Mouse (Mus musculus) brown adipose tissue, adult 24 weeks (tissue): ENCODE measurements around the gene Klk13. TPM values are rescaled to one million over a fixed set of nuclear protein-coding genes. Genes with fewer than 3 reads are reported as not detected.
"Not testable (repeated sequence)": the region's sequence is repeated elsewhere in the genome, so short reads cannot be mapped to it uniquely, and the experiment has no call there.

Source experiments
- H3K27ac ChIP-seq: fragments of 200-500 bp; replicated peaks from 2 replicates; pipeline ENCODE4 v1.5.1; 2012; ENCODE audit warnings: low read depth, mild to moderate bottlenecking, low read length
- H3K4me1 ChIP-seq: fragments of 200-500 bp; 2 replicates; pipeline ENCODE4 v1.6.1; 2012; ENCODE audit warnings: low read length, mixed read lengths; ENCODE audit not compliant: control insufficient read depth, insufficient read depth, insufficient read length
- H3K4me3 ChIP-seq: fragments of 200-500 bp; 2 replicates; pipeline ENCODE4 v1.5.1; 2012; ENCODE audit warnings: low read depth, mild to moderate bottlenecking, low read length, moderate library complexity; ENCODE audit not compliant: insufficient read depth
- polyA plus RNA-seq: library from polyadenylated mRNA; stranded (reverse); fragments of >200 nt; gene quantifications from 2 replicates; pipeline ENCODE4 v1.2.4, GENCODE M21; 2012; ENCODE audit not compliant: missing spikeins, insufficient read depth, insufficient read length

Klk13 gene
- not detected in 2 replicates for polyA plus RNA-seq

- Histone ChIP-seq H3K4me3 (no peak within 1 kb of the TSS), H3K4me1 (no peaks in the 10 kb centered on the region), H3K27ac (no peak within 1 kb of the TSS)
Measured at GRCm38 (mm10) chr7:43712267-43712666, at the start of gene Klk13. Gene Klk13 (plus strand): TSS chr7:43712567.

- no peak overlapping the region for H3K27ac ChIP-seq
- H3K4me1 ChIP-seq = peaks cover 3% of the 10 kb centered on the region; the same call in 1 of the 2 replicates
- no peak overlapping the region for H3K4me3 ChIP-seq
Measured at GRCm38 (mm10) chr7:43662804-43663203, 49.6 kb upstream of the Klk13 start.

GRCm38 (mm10) chr7:43667221-43667620 is 45.1 kb upstream of the Klk13 start:
- H3K4me1 ChIP-seq, H3K4me3 ChIP-seq, H3K27ac ChIP-seq: not testable (repeated sequence)

- Histone ChIP-seq H3K27ac (no peak overlapping the region), H3K4me1 (peaks cover 10% of the 10 kb centered on the region), H3K4me3 (no peak overlapping the region)
Measured at GRCm38 (mm10) chr7:43668582-43668981, 43.8 kb upstream of the Klk13 start.

GRCm38 (mm10) chr7:43671064-43671808 is 41.1 kb upstream of the Klk13 start:
- H3K4me3 ChIP-seq = peak overlapping the region; percentile 3; the same call in 1 of the 2 replicates

GRCm38 (mm10) chr7:43671809-43672580 is 40.4 kb upstream of the Klk13 start, which contains the start of gene Ctu1:
Gene Ctu1 (plus strand): TSS chr7:43672016.
- Histone ChIP-seq H3K27ac (peak within 1 kb of the TSS; percentile 83), H3K4me3 (peak within 1 kb of the TSS; percentile 87), H3K4me1 (peaks cover 7% of the 10 kb centered on the region)

More at GRCm38 (mm10) chr7:43671064-43671808, 41.1 kb upstream of the Klk13 start:
- Histone ChIP-seq H3K27ac (peak overlapping the region; percentile 83), H3K4me1 (peaks cover 10% of the 10 kb centered on the region)

- Histone ChIP-seq H3K27ac (no peak overlapping the region; the same call in 1 of the 2 replicates), H3K4me3 (peak overlapping the region; percentile 87)
Measured at GRCm38 (mm10) chr7:43672581-43673260, 39.6 kb upstream of the Klk13 start.

GRCm38 (mm10) chr7:43675091-43675490 is 37.3 kb upstream of the Klk13 start:
- H3K4me1 ChIP-seq = peaks cover 7% of the 10 kb centered on the region
- no peak overlapping the region for H3K27ac ChIP-seq
- H3K4me3 ChIP-seq = no peak overlapping the region

More at GRCm38 (mm10) chr7:43672581-43673260, 39.6 kb upstream of the Klk13 start:
- peaks cover 7% of the 10 kb centered on the region for H3K4me1 ChIP-seq

GRCm38 (mm10) chr7:43678517-43678916 is 33.9 kb upstream of the Klk13 start:
- H3K4me1 ChIP-seq = no peaks in the 10 kb centered on the region
- no peak overlapping the region for H3K4me3 ChIP-seq

GRCm38 (mm10) chr7:43680960-43681359 is 31.4 kb upstream of the Klk13 start:
- Histone ChIP-seq H3K27ac (no peak overlapping the region), H3K4me1 (no peaks in the 10 kb centered on the region; the same call in 1 of the 2 replicates), H3K4me3 (no peak overlapping the region)

More at GRCm38 (mm10) chr7:43678517-43678916, 33.9 kb upstream of the Klk13 start:
- H3K27ac ChIP-seq = no peak overlapping the region

GRCm38 (mm10) chr7:43682511-43682910 is 29.9 kb upstream of the Klk13 start:
- H3K4me3 ChIP-seq, H3K4me1 ChIP-seq, H3K27ac ChIP-seq: not testable (repeated sequence)

- Histone ChIP-seq H3K4me1 (no peaks in the 10 kb centered on the region; the same call in 1 of the 2 replicates), H3K4me3 (peak overlapping the region; percentile 45; the same call in 1 of the 2 replicates), H3K27ac (peak overlapping the region; percentile 82)
Measured at GRCm38 (mm10) chr7:43685088-43685487, 27.3 kb upstream of the Klk13 start.

- no peak within 1 kb of the TSS for H3K4me3 ChIP-seq
- H3K4me1 ChIP-seq = no peaks in the 10 kb centered on the region; the same call in 1 of the 2 replicates
- H3K27ac ChIP-seq = no peak within 1 kb of the TSS
Measured at GRCm38 (mm10) chr7:43690118-43690517, 22.2 kb upstream of the Klk13 start, which contains the start of gene Klk14. Gene Klk14 (plus strand): TSS chr7:43690418.

- Histone ChIP-seq H3K4me1 (no peaks in the 10 kb centered on the region), H3K27ac (no peak overlapping the region), H3K4me3 (no peak overlapping the region)
Measured at GRCm38 (mm10) chr7:43710031-43710430, 2.3 kb upstream of the Klk13 start.

GRCm38 (mm10) chr7:43712917-43713316 is 550 bp downstream of the Klk13 start:
- no peaks in the 10 kb centered on the region for H3K4me1 ChIP-seq
- no peak overlapping the region for H3K4me3 ChIP-seq
- no peak overlapping the region for H3K27ac ChIP-seq
